Mouse (Mus musculus): Measurements from ENCODE around the gene Lrguk.

The Lrguk gene

GRCm38 (mm10) chr6:34176111-34176863 lies 147.0 kb downstream of the Lrguk start:
- DNase-seq (ENCODE audit: low spot score) = no peak

GRCm38 (mm10) chr6:34176864-34177247 lies 147.6 kb downstream of the Lrguk start, which contains the start of gene Slc35b4:
Gene Slc35b4 (minus strand): TSS chr6:34177111.
- DNase-seq (ENCODE audit: low spot score) = peak; percentile 79

GRCm38 (mm10) chr6:34179007-34179406 lies 149.8 kb downstream of the Lrguk start:
- DNase-seq (ENCODE audit: low spot score) = no peak

- DNase-seq (ENCODE audit: low spot score) = no peak
These were observed 150.7 kb downstream of the Lrguk start for GRCm38 (mm10) chr6:34179911-34180310.

GRCm38 (mm10) chr6:34181961-34182360 lies 152.7 kb downstream of the Lrguk start:
- DNase-seq (ENCODE audit: low spot score) = no peak

GRCm38 (mm10) chr6:34183326-34183725 lies 154.1 kb downstream of the Lrguk start:
- DNase-seq (ENCODE audit: low spot score) = no peak
